Comparison of ENCODE assay signal across 9 mouse cellular contexts in the genomic region with DNA sequence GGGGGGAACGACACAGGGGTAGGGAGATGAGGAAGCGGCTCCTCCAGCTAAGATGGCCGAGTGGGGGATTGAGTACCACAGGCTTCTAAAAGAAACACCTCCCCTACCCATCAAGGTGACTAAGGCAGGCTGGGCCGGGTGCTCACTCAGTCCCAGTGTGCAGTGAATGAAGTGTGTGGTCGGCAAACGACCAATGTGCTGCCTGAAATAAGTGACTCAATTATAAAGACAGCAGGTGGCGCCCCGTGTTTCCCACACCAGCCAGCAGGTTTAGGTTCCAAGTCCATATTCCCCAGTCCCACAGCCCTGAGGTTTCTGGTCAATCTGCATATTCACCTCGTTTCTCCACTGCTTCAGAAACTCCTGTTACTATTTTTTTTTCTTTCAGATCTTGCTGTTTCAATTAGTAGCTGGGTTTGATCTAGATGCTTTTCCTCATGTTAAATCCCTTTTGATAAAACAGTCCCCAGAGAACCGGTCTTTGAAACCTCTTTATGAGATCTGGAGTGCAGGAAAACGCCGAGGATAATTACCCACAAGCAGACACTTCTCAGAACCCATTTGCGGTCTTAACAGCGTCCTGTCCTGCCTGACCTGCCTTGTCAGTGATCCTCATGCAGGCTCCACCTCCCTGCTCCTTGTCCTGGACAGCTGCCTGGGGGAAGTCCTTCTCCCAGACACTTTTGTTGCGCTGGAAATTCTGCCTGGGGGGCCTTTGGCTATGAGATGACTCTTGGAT. TPM values are rescaled to one million over a fixed set of nuclear protein-coding genes. Genes with fewer than 3 reads are reported as not detected.
DNase-seq lines count a peak whose midpoint lies in the region; ATAC-seq and TF ChIP-seq lines count a peak whose summit lies in the region.
"Had no signal": no experiment of that assay in that cellular context is flagged by ENCODE, and none has a peak within 500 bp of the region (broad histone marks: within the 10 kb centered on the region; RNA-seq: fewer than 3 reads in every experiment).

No protein-coding gene starts in this region.

- no peaks in the 10 kb centered on the region for H3K9me3 ChIP-seq in forebrain, embryonic 11.5 days (ENCODE audit: control insufficient read depth, low read length)
- no peaks in the 10 kb centered on the region for H3K9me3 ChIP-seq in forebrain, embryonic 10.5 days
- H3K9me3 ChIP-seq in MEL (replicated peaks; ENCODE audit: insufficient read depth, low read length) = no peaks in the 10 kb centered on the region
- no peaks in the 10 kb centered on the region for H3K9me3 ChIP-seq in lung, postnatal 0 days (ENCODE audit: low read length)
- H3K9me3 ChIP-seq: stomach, embryonic 15.5 days had no signal

- H3K79me2 ChIP-seq in MEL (ENCODE audit: control insufficient read depth, insufficient read depth, low read length, poor library complexity) = no peaks in the 10 kb centered on the region

- H3K4me3 ChIP-seq in forebrain, embryonic 11.5 days (ENCODE audit: low read depth, low read length) = no peak overlapping the region
- H3K4me3 ChIP-seq in forebrain, embryonic 10.5 days = no peak overlapping the region
- H3K4me3 ChIP-seq in MEL (ENCODE audit: control insufficient read depth in 1 of 2, insufficient read depth in 1 of 2, low read depth in 2 of 2, low read length in 2 of 2) = no peak overlapping the region
- H3K4me3 ChIP-seq in lung, postnatal 0 days (ENCODE audit: low read depth, low read length) = no peak overlapping the region
- H3K4me3 ChIP-seq: stomach, embryonic 15.5 days had no signal

- no peaks in the 10 kb centered on the region for H3K4me1 ChIP-seq in forebrain, embryonic 11.5 days (replicated peaks; ENCODE audit: control insufficient read depth, insufficient read depth, low read length)
- peaks cover 19% of the 10 kb centered on the region for H3K4me1 ChIP-seq in forebrain, embryonic 10.5 days
- H3K4me1 ChIP-seq in MEL (ENCODE audit: control insufficient read depth in 1 of 2, insufficient read depth in 2 of 2, low read length in 2 of 2) = peaks cover 2 to 9% of the 10 kb centered on the region in 2 experiments; a peak in 3 of 4 replicates
- no peaks in the 10 kb centered on the region; the same call in 1 of the 2 replicates for H3K4me1 ChIP-seq in lung, postnatal 0 days (ENCODE audit: insufficient read depth, low read depth, low read length)
- H3K4me1 ChIP-seq: stomach, embryonic 15.5 days had no signal

- H3K36me3 ChIP-seq in forebrain, embryonic 11.5 days (ENCODE audit: control insufficient read depth, insufficient read depth, low read length) = no peaks in the 10 kb centered on the region
- no peaks in the 10 kb centered on the region for H3K36me3 ChIP-seq in forebrain, embryonic 10.5 days (replicated peaks)
- H3K36me3 ChIP-seq in MEL (ENCODE audit: control insufficient read depth in 1 of 2, insufficient read depth in 2 of 2, low read length in 2 of 2) = peaks cover 0 to 6% of the 10 kb centered on the region in 2 experiments; a peak in 2 of 4 replicates
- no peaks in the 10 kb centered on the region for H3K36me3 ChIP-seq in lung, postnatal 0 days (ENCODE audit: insufficient read depth, low read length)
- H3K36me3 ChIP-seq: stomach, embryonic 15.5 days had no signal

- ATAC-seq in forebrain, embryonic 11.5 days (replicated peaks; ENCODE audit: low FRiP score) = no peak
- ATAC-seq in granulocyte monocyte progenitor cell, adult 5-6 weeks (replicated peaks; ENCODE audit: poor library complexity, severe bottlenecking) = peak; percentile 58
- ATAC-seq in lung, postnatal 0 days = no peak

- peak; percentile 27 to 84 (median 72); a peak in 5 of 6 replicates for TF ChIP-seq CTCF in MEL (IDR thresholded peaks at IDR 0.05 in 2 of 3, conservative IDR thresholded peaks at IDR 0.05 in 1 of 3; ENCODE audit: control insufficient read depth in 1 of 3, insufficient read depth in 1 of 3, low read depth in 2 of 3, low read length in 3 of 3, poor library complexity in 1 of 3, severe bottlenecking in 1 of 3)
- peak; percentile 71 for TF ChIP-seq CTCF in lung, postnatal 0 days (IDR thresholded peaks at IDR 0.05)

- no peaks in the 10 kb centered on the region for H3K27me3 ChIP-seq in forebrain, embryonic 11.5 days (ENCODE audit: control insufficient read depth, insufficient read depth, low read length)
- 0 out of 2 replicates have a peak, but pooled peaks cover 7% of the 10 kb centered on the region for H3K27me3 ChIP-seq in forebrain, embryonic 10.5 days (ENCODE audit: poor library complexity, severe bottlenecking)
- peaks cover 0 to 3% of the 10 kb centered on the region in 2 experiments; a peak in 1 of 4 replicates for H3K27me3 ChIP-seq in MEL (ENCODE audit: control insufficient read depth in 1 of 2, insufficient read depth in 2 of 2, low read length in 2 of 2)
- 0 out of 2 replicates have a peak, but pooled peaks cover 6% of the 10 kb centered on the region for H3K27me3 ChIP-seq in lung, postnatal 0 days (replicated peaks; ENCODE audit: insufficient read depth, low read length)
- H3K27me3 ChIP-seq: stomach, embryonic 15.5 days had no signal

- 34% methylated on average over 15 of the region's 15 CpGs for WGBS in forebrain, embryonic 11.5 days
- WGBS in forebrain, embryonic 10.5 days = 46% methylated on average over 15 of the region's 15 CpGs
- 26% methylated on average over 15 of the region's 15 CpGs for WGBS in lung, postnatal 0 days

- TF ChIP-seq POLR2A in MEL (IDR thresholded peaks at IDR 0.05; ENCODE audit: control insufficient read depth in 1 of 2, insufficient read depth in 1 of 2, low read depth in 1 of 2, low read length in 2 of 2, poor library complexity in 1 of 2) = no peak

- DNase-seq in forebrain, embryonic 11.5 days (ENCODE audit: low spot score) = peak; percentile 67
- no peak for DNase-seq in forebrain, embryonic 10.5 days (ENCODE audit: extremely low spot score, low spot score)
- DNase-seq in MEL (ENCODE audit: low read depth, low spot score) = peak; percentile 77
- peak; percentile 48 to 53 for DNase-seq in cerebellum, postnatal 14 days
- peak; percentile 81 for DNase-seq in kidney, postnatal 14 days
- peak; percentile 56 for DNase-seq in lung, postnatal 0 days (ENCODE audit: low spot score)
- peak; percentile 34 for DNase-seq in spleen, adult 12 weeks (ENCODE audit: low spot score)

- no peak overlapping the region for H3K4me2 ChIP-seq in forebrain, embryonic 11.5 days (ENCODE audit: low read depth, low read length, severe bottlenecking)
- H3K4me2 ChIP-seq in lung, postnatal 0 days (replicated peaks; ENCODE audit: low read depth, low read length) = no peak overlapping the region
- H3K4me2 ChIP-seq: stomach, embryonic 15.5 days had no signal

- TF ChIP-seq RAD21 in MEL (IDR thresholded peaks at IDR 0.05; ENCODE audit: low read depth, low read length) = peak; percentile 78

- no peak overlapping the region for H3K9ac ChIP-seq in forebrain, embryonic 11.5 days (ENCODE audit: low read length)
- 0 out of 2 replicates have a peak overlapping the region, but pooled peaks have one; percentile 3 for H3K9ac ChIP-seq in MEL (ENCODE audit: control insufficient read depth, low read depth, low read length, poor library complexity, severe bottlenecking)
- no peak overlapping the region for H3K9ac ChIP-seq in lung, postnatal 0 days (replicated peaks; ENCODE audit: low read depth)
- H3K9ac ChIP-seq: stomach, embryonic 15.5 days had no signal

- H3K27ac ChIP-seq in forebrain, embryonic 11.5 days (ENCODE audit: low read depth, low read length) = no peak overlapping the region
- H3K27ac ChIP-seq in forebrain, embryonic 10.5 days = no peak overlapping the region
- H3K27ac ChIP-seq in MEL (ENCODE audit: control insufficient read depth, low read depth, low read length) = no peak overlapping the region
- H3K27ac ChIP-seq in lung, postnatal 0 days (ENCODE audit: low read length) = no peak overlapping the region
- H3K27ac ChIP-seq: stomach, embryonic 15.5 days had no signal

- no peak for TF ChIP-seq EP300 in MEL (IDR thresholded peaks at IDR 0.05; ENCODE audit: low read depth in 1 of 2, low read length in 2 of 2)
- no peak for TF ChIP-seq EP300 in lung, postnatal 0 days (IDR thresholded peaks at IDR 0.05)

TF ChIP-seq in MEL, 35 proteins besides CTCF, POLR2A, EP300 and RAD21:
- TF ChIP-seq KAT2A (conservative IDR thresholded peaks at IDR 0.05; ENCODE audit: low read depth, low read length) = no peak
- no peak for TF ChIP-seq TBP (IDR thresholded peaks at IDR 0.05; ENCODE audit: low read depth, low read length)
- peak; percentile 96 for TF ChIP-seq SMC3 (IDR thresholded peaks at IDR 0.05; ENCODE audit: low read depth, low read length)
- no peak for TF ChIP-seq SIN3A (IDR thresholded peaks at IDR 0.05; ENCODE audit: low read length)
- TF ChIP-seq JUND (IDR thresholded peaks at IDR 0.05; ENCODE audit: low read depth, low read length) = no peak
- TF ChIP-seq ZC3H11A (IDR thresholded peaks at IDR 0.05; ENCODE audit: low read depth, low read length) = peak; percentile 95
- TF ChIP-seq GABPA (IDR thresholded peaks at IDR 0.05; ENCODE audit: low read depth, low read length) = no peak

RNA-seq across cellular contexts. Expression of a gene that starts 27.5 kb away (rescaled TPM):
- polyA plus RNA-seq in forebrain, embryonic 11.5 days (2014; fragmentation: Nextera tagmentation; extraction: Ambion mirVana) = 15.1 and 18.1 TPM in 2 replicates
- polyA plus RNA-seq in forebrain, embryonic 10.5 days (2016; fragmentation: Nextera tagmentation; extraction: Ambion mirVana) = 18.3 and 18.6 TPM in 2 replicates
- 23.5 and 27.4 TPM in 2 replicates for total RNA-seq in MEL (2012; rRNA removed)
- 10 to 100 TPM in 1 of 2 experiments, not detected in 1; 26.7 TPM for polyA plus RNA-seq in MEL (2012; ENCODE audit: insufficient read depth in 1 of 2, insufficient read length in 2 of 2, low read depth in 1 of 2, low replicate concordance in 2 of 2, missing spikeins in 1 of 2)
- total RNA-seq in granulocyte monocyte progenitor cell, adult 5-6 weeks (2014; fragmentation: Nextera tagmentation) = 5.1 and 6.8 TPM in 2 replicates
- total RNA-seq in granulocyte monocyte progenitor cell, adult 5-6 weeks (2017) = 7.8 and 8.9 TPM in 2 replicates
- 6.1 and 6.4 TPM in 2 replicates for polyA plus RNA-seq in lung, postnatal 0 days (2015; fragmentation: Nextera tagmentation; extraction: Ambion mirVana)
